Mouse (Mus musculus): ENCODE measurements around the gene Duox1.
A peak's percentile ranks its signal among the peaks of the same experiment; 100 is the strongest.
"Not testable (repeated sequence)": the region's sequence is repeated elsewhere in the genome, so short reads cannot be mapped to it uniquely, and the experiment has no call there.

The Duox1 gene

DNA sequence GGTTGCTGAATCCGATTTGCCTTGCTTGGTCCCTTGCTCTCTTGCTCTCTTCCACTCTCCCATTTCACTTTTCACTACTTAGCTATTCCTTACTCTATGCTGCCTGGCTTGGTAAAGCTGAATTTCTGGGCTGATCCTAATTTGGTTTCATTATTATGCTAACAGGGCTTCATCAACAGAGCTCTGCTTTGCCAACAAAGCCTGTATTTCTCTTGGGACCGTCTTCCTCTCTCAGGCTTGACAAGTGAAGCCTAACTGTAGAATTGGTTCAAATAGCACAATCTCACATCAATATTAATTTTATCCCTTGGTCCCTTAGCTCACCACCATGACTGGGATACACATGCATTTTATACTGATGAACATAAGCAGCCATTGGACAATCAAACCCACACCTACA, 3.9 kb upstream of the Duox1 start:
- DNase-seq (ENCODE audit: low spot score), result no peak

DNA sequence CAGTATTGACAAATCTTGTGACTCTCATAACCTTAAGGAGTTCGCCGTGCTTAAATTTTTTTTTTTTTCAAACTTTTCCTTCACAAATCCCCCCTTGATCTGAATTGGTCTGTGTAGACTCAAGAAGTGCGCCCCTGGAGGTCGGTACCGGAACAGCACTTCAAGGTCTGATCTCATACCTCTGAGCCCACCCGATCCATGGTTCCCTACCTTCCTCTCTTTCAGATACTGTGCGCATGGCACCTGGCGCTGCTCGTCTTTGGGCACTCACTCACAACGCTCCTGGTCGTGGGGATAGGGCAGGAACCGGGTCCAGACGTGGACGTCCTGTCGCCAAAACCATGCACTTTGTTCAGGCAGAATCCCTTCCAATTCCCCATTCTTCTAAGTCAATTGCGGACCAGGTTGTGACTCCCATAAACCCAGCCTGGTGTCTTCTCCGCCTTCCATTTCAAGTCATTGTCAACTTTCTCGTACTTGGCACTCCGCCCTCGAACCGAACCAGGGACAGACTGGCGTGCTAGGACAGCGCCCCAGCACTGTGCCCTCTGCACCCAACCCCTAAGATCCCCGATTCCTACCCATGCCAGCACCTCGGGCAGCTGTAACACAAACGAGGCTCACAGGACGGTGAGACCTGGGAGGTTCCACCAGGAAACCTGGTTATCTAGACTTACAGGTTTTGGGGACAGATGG, 2.6 kb upstream of the Duox1 start:
- peak; percentile 84 for DNase-seq (ENCODE audit: low spot score)

DNA sequence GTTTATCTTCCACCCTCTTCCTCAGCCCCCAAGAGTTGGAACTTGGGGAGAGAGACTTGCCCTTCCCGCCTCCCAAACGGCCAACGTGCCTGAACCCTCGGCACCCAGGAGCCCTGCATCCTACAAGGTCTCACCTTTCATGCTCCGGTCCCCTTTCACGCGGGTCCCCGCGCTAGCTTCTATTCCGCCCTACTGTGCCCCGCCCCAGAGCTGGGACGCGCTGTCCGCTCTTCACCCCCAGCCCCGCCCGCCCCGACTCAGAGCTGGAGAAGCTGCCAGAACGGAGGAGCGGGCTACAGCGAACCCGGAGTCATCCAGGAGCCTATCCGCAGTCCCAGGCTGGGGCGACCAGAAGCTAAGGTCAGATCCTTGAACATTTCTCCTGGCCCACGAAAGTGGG, 1.9 kb upstream of the Duox1 start, which contains the start of gene Duoxa1:
Gene Duoxa1, minus strand, starts transcription at position 195 of the 400 bp plus-strand sequence.
- no peak for DNase-seq (ENCODE audit: low spot score)

DNA sequence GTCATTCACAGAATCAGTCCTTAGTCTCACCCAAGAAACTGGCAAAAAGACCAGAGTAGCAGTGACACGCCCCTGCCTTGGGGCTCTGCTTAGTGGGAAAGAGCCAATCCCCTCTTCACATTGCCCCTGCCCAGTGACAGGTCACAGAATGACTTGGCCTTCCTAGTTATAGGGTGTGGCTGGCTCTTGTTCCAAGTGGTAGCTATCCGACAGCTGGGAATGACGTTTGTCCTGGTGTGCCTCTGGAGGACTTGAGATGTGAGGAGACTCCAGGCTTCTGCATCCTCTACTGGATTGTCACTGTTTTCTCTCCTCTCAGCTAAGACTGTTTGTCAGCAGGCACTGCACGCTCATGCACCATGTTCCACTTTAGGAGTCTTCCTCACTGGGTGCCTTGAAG, 1.9 kb downstream of the Duox1 start:
- DNase-seq (ENCODE audit: low spot score), result no peak

DNA sequence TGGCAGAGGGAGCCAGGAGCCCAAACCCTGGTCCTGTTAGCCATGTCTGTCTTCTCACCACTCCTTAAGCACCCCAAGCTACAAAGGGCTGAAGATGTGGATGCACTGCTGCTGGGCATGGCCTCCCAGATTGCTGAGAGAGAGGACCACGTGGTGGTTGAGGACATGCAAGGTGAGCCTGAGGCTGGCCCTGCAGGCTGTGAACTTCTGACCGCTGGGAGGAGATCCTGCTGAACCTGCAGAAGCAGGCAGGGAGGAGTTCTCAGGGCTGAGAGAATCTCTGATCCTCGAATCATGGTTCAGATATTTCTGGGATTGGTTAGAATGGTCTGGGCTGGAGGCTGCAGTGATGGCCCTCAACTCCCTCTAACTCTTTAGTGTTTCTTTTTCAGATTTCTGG, 8.5 kb downstream of the Duox1 start:
- DNase-seq (ENCODE audit: low spot score), result no peak

DNA sequence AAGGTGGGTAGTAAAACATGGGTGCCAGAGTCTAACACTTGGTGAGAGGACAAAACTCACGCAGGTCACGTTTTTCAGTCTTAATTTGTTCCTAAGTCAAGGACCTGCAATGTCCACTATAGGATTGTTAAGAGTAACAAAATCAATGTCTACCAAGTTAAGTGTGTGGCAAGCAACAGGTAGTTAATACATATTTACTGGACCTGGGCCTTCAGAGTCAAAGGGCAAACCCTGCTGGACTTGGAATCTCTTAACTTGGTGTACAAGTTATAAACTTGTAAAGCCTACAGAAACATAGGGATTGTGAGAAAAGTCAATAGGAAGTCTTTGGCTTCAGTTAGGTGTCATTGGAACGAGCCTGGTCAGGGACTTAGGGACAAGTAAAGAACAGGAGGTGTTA, 9.1 kb downstream of the Duox1 start:
- no peak for DNase-seq (ENCODE audit: low spot score)

DNA sequence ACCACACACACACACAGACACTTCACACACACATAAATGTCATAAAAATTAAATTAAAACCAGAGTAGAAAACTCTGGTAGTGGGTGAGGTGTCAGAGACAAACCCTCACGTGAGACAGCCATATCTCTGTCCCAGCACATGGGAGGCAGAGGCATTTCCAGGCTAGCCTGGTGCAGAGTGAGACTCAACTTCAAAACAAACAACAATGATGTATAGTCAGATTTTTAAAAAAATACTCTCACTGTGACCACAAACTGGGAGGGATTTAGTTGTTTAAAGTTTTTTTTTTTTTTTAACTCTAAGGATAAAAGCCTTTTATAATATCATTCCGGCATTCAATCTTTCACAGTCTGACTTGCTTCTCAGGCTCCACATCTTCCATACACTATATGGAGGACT, 9.9 kb downstream of the Duox1 start:
- DNase-seq (ENCODE audit: low spot score), result no peak

DNA sequence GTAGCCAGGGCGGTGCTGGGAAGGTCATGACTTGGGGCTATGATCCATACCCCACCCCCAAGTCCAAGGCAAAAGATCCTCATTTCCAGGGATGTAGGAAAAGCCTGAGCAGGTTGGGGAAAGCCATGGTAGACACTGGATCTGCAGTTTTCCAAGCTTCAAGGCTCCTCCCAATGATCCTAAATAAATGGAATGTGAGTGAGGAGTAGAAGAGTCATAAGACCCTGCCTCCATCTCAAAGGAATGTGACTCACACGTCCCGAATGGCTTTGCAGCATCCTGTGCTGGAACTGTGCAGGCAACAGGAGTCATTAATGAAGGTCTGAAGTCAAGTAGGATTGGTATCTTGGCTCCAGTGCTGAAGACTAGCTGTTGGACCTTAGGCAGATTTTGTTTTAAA, 12.5 kb downstream of the Duox1 start:
- DNase-seq (ENCODE audit: low spot score), result no peak

DNA sequence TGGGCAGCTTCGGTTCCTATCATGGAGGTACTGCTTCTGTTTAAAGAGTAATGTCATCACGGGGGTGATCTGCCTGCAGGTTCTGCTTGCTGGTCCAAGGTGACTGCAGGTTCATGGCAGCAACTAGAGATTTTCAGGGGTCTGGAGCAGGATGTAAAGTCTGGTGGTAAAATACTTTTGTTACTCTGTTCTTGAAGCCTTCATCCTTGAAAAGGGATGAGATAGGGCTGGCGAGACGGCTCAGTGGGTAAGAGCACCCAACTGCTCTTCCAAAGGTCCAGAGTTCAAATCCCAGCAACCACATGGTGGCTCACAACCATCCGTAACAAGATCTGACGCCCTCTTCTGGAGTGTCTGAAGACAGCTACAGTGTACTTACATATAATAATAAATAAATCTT, 14.8 kb downstream of the Duox1 start:
- DNase-seq (ENCODE audit: low spot score), result not testable (repeated sequence)

DNA sequence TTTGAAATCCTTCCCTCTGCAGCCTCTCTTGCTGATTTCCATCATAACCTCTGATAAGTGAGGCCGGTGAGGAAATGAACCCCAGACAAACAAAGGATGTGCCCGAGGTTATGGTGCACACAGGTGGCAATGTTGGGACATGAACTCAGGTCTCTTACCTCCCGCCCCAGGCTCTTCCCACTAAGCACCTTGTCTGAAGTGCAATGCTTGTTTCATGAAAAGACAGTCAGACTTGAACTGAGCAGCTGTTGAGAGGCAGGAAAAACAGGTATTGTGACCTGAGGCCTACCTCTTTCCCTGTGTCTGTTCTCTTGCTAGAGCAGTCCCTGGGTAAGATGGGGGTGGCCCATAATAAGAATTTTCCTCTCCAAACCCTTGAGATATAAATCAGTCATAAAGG, 16.8 kb downstream of the Duox1 start:
- DNase-seq (ENCODE audit: low spot score), result no peak

DNA sequence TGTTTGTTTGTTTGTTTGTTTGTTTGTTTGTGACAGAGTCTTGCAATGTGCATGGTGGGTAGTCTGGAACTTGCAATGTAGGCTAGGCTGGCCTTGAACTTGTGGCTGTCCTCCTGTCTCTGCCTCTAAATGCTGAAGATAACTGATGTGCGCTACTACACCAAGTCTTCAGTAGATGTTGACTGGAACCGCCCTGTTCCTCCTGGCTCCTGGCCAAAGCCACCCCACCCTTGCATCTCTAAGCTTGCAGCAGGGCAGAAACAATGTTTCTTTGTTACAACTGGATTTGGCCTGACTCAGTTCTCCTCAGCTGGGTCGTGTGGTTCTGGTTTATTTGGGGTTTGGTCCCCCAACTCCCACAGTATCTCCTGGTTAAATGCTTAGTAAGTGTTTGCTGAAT, 18.7 kb downstream of the Duox1 start:
- DNase-seq (ENCODE audit: low spot score), result peak; percentile 71

DNA sequence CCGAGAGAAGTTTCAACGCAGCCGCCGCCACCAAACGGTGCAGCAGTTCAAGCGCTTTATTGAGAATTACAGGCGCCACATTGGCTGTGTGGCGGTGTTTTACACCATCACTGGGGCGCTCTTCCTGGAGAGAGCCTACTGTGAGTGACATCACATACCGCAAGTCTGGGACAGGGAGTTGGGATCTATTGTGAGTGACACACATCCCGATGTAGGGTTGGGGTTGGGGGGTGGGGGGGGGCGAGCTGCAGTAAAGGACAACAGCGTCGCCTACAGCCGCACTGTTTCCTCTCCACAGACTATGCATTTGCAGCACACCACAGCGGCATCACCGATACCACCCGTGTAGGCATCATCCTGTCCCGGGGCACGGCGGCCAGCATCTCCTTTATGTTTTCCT, 21.8 kb downstream of the Duox1 start:
- no peak for DNase-seq (ENCODE audit: low spot score)

DNA sequence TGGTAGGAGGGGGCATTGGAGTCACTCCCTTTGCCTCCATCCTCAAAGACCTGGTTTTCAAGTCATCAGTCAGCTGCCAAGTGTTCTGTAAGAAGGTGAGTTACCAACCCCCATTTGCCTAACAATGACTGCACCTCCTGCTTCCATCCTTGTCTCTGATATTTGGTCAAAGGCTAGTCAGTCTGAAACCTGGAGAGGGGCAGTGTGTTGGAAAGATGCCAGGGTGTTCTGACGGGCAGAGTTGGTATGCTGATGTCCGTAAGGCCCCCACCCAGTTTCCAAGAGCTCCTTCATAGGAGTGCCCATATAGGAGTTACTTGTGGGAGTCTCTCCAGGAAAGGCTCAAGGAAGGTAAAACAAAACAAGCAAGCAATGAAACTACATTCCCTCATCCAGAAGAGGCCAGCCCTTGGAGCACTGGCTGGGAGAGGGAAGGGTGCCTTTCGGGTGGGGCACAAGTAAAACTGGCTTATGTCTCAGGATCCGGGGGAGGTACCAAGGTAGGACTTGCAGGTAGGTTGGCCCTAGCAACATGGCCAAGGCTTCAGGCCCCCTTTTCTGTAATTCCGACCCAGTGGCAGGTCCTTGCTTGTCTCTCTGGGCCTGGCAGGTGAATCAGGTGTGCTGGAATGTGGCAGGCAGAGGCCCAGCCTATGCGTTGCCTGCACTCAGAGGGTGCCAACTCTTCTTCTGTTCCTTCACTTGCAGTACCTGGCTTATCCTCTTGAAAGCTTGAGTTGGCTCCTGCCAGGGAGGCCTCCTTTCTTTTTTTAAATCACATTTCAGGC, 29.8 kb downstream of the Duox1 start:
- no peak for DNase-seq (ENCODE audit: low spot score)

DNA sequence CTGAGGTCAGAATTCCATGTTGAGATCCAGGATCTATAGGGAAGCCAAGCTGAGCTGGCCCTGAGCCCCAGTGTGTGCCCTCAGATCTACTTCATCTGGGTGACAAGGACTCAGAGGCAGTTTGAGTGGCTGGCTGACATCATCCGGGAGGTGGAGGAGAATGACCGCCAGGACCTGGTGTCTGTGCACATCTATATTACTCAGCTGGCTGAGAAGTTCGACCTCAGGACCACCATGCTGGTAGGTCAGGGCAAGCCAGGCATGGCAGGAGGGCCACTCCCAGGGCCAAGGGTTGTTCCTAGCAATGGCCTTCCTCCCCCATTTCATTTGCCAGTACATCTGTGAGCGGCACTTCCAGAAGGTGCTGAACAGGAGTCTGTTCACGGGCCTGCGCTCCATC, 30.7 kb downstream of the Duox1 start:
- DNase-seq (ENCODE audit: low spot score), result not testable (repeated sequence)

DNA sequence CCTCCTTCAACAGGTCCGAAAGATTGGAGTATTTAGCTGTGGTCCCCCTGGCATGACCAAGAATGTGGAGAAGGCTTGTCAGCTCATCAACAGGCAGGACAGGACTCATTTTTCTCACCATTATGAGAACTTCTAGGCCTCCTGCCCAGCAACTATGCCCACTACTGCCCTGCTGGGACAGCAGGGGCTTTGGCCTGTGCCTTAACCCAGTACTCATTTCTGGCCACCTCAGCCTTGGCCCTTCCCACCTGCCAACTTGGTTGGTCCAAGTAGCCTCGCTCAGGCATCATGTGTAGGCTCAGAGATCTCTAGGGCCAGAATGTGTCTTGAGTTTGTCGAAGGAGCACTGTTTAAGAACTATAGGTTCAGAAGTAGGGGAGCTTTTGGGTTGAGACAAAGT, 31.8 kb downstream of the Duox1 start:
- no peak for DNase-seq (ENCODE audit: low spot score)

DNA sequence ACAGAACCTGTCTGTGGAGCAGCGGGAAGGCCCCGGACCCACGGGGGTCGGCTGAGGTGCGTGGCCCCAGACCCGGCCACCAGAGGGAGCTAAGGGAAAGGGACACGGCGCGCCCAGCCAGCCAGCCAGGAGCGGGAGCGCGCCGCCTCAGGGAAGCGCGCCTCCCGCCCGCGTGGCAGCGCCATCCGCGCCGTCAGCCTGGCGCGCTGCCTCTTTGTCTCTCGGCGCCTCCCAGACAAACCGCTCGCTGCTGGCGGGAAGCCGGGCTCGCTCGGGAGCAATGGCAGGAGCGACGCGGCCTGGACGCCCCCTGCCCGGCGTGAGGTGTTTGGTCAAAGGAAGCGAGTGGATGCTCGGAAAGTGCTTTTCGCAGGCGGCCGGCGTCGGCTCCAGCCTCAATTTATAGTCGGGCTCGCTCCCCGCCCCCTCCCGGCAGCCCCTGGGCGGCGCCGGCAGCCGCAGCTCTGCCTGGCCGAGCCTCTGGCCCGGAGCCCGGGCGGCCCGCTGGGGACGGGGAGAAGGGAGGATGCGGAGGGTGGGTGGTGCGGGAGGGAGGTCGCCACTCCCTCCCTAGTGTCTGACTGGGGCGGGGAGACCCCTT, 33.2 kb downstream of the Duox1 start:
- peak; percentile 95 for DNase-seq (ENCODE audit: low spot score)

DNA sequence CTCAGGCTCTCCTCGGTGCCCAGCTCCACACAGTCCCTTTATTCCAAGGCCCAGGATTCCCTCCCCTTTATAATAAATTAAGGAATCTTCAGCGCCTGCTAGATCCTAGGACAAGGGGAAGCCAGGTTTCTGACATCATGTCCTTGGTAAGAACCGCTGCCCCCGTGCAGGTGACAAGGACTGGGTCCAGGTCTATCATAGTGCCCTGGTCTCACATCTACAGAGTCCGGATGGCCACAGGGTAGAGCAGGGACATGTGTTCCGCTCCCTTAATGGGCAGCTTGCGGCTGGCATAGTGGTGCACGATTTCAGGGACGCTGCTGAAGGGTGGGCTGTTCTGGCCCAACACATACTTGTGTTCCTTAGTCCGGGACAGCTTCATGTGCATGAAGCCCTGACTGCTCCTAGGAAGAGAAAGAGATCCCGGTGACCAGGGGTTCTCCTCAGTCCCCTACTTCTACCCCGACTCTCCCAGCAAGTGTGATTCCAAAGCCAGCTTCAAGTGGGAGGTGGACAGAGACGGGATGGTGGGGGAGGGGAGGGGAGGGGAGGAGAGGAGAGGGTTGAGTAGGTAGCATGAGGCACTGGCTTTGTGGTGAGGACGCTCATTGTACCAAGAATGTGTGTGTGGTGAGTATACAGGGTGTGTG, 33.8 kb downstream of the Duox1 start:
- DNase-seq (ENCODE audit: low spot score), result no peak

DNA sequence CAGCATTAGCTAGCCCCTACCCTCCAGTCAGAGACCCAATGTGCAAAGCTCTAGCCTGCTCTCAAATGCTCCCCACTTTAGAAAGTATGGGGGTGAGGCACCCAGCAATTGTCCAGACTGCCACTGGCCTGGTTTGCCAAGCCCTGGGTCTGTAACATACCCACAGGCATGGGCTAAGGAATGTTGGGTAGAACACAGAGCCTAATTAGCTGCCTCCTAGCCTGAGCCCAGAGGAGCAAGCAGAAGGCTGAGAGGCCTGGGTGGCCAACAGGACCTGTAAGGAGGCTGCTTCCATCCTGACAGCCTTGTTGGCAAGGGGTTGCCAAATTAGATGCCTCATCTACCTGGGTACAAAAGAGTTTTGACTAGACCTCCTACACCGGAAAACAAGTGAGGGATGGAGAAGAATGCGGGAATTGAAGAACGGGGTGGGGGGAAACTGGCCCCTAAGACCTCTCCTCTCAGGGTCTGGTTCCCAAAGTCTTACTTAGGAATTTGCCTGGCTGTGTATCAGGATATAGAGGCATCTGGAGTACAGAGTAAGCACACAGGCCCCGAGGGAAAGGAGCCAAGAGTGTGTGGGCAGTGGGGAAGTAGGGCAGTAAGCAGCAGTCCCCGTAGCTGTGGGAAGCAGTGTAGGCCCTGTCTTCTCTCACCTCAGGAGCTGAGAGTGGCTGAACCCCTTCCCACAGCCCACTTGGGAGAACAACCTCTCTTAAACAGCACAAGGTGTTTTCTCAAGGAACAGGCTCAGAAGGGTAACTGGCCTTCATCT, 35.9 kb downstream of the Duox1 start:
- DNase-seq (ENCODE audit: low spot score), result peak; percentile 66

DNA sequence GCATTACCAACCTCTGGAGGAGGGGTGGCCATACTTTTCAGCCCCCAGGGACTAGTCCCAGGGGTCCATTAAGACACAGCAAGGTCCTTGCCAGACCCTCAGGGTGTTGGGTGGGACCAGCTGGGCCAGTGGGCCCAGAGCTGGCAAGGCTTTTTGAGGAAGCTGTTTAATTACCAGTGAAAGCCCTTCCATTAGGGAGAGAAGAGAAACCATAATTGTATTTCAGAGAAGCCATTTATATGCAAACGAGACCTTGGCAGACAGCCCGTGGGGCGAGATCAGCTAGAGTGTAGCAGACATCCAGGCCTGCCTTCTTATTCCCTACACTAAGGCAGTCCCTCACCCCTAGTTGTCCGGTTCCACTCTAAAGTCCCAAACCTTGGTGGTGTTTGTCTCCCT, 36.5 kb downstream of the Duox1 start:
- DNase-seq (ENCODE audit: low spot score), result peak; percentile 81

DNA sequence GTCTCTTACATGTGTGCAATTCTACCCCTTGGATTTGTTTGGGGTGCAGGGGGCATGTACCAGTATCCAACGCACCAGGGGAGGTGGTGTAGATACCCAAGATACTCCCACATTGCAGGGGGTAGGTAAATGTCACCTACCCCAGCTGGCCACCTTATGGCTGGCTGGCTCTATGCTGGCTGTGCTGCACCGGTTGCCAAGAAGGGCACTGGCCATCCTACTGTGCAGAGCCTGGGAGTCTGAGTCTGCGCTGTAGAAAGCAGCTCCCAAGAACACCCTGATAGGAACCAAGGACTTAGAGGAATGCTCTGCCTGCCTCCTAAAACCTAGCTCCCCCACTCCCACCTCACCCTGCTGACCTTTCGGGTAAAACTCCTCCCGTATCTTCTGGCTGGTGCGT, 37.5 kb downstream of the Duox1 start:
- DNase-seq (ENCODE audit: low spot score), result no peak

DNA sequence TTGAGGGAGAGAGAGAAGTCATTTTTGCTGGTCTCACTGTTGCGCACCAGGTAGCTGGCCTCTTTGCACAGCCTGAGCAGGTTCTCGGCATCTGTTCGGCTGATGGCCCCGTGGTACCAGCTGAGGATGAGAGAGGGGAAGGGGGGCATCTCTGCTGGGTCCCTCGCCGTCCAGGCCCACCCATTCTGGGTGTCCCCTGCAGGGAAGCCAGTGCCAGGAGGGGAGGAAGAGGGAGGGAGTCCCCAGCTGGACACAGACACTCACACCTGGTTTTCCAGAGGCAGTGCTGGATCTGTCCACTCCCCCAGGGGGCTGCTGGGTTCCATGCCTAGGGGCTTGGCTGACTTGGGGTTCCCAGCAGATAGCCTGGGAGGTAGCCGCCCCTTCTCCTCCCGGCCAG, 38.3 kb downstream of the Duox1 start:
- DNase-seq (ENCODE audit: low spot score), result no peak

Measured in testis, postnatal 10 days (tissue).